Mouse (Mus musculus): ENCODE results near the gene Kif1c.

GRCm38 (mm10) chr11:70754958-70755357 is 54.6 kb downstream of the Kif1c start:
- TF ChIP-seq CTCF (IDR thresholded peaks at IDR 0.05; ENCODE audit: extremely low read depth, insufficient read length, insufficient replicate concordance, low read depth, low read length) = peak; percentile 58; the same call in 1 of the 2 replicates
- TF ChIP-seq POLR2A (IDR thresholded peaks at IDR 0.05; ENCODE audit: low read depth, low read length) = no peak

All from small intestine, adult 2 months (tissue).